Mouse (Mus musculus) bone marrow macrophage, adult 2 months (primary cell): ENCODE measurements around the gene Tube1.

Experiments
- CTCF ChIP-seq: IDR thresholded peaks from 2 replicates; pipeline ENCODE4 v1.5.1; 2012; ENCODE audit warnings: low read depth, mild to moderate bottlenecking, low read length, moderate library complexity
- POLR2A ChIP-seq: IDR thresholded peaks from 2 replicates; pipeline ENCODE4 v1.6.1; 2012; ENCODE audit warnings: mild to moderate bottlenecking, low read depth, low read length, borderline replicate concordance

GRCm38 (mm10) chr10:39165632-39166115 lies 31.9 kb downstream of the Tube1 start:
- no peak for TF ChIP-seq CTCF
- no peak for TF ChIP-seq POLR2A
